Mouse (Mus musculus) olfactory bulb, adult 2 months (tissue): ENCODE data around the gene A630001G21Rik.

Source experiments
- CTCF ChIP-seq: fragments of 200-500 bp; IDR thresholded peaks from 2 replicates; pipeline ENCODE4 v1.5.1; 2012; ENCODE audit warnings: low read depth, mild to moderate bottlenecking, low read length, moderate library complexity; ENCODE audit not compliant: insufficient read depth
- POLR2A ChIP-seq: fragments of 200-500 bp; IDR thresholded peaks from 2 replicates; pipeline ENCODE4 v1.6.1; 2012; ENCODE audit warnings: mild to moderate bottlenecking, low read depth, low read length, moderate library complexity; ENCODE audit not compliant: insufficient read depth

GRCm38 (mm10) chr1:85778436-85778835 lies at the start of gene A630001G21Rik:
- no peak for TF ChIP-seq CTCF
- TF ChIP-seq POLR2A, result no peak
